Mouse (Mus musculus) adrenal gland, postnatal 25 days (tissue): ENCODE results near the gene Sgcd. TPM values are rescaled to one million over a fixed set of nuclear protein-coding genes. Genes with fewer than 3 reads are reported as not detected.

Source experiments
- DNase-seq: peaks from one replicate; pipeline ENCODE4 v3.0.0; 2021; ENCODE audit warnings: mixed read lengths
- total RNA-seq: library from RNA; stranded (reverse); gene quantifications from 2 replicates; pipeline ENCODE4 v1.2.3, GENCODE M21; 2021

Gene Sgcd
- total RNA-seq, 1 experiment from 2014 or later, result 6.6 TPM

DNA sequence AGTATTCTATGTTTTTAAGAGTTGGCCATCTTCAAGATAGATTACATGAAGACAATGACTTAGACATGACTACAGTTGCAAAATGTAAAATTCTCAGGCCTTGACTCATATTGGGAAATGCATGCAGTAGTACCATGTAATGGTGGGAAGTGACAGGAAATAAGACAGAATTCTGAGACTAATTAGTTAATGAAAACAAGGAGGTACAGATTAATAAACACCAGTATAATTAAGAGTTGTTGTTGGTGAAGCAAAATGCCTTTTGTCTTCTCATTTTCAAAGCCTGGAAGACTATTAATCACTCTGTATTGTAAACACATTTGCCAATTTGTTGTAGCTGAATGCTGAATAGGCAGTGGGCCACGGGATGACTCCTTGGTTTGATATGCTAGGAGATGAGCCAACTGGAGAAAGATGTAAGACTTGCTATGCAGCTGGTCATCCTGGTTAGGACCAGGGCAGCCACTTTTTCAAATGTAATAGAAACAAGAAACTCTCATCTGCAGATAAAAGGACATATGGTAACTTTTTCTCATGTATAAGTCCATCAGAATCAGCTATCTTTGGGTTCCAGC lies 983.4 kb downstream of the Sgcd start:
- no peak for DNase-seq

DNA sequence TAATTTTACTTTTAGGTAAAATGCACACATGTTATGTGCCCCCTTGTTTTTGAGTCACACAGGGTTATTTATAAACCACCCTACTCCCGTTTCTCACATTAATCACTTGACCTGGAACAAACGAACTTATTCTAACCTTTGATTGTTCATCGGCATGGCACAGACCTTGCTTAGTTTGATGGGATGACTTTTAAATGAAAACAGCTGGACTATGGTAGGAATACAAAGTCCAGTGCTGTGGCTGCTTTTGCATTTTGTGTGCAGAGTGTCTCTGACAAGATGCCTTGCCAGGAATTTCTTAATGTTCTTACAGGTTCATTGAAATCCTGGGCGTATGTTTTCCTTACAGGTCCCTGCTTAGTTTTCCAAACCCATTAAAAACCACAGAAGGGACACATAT lies 1049.5 kb downstream of the Sgcd start:
- DNase-seq, result no peak

DNA sequence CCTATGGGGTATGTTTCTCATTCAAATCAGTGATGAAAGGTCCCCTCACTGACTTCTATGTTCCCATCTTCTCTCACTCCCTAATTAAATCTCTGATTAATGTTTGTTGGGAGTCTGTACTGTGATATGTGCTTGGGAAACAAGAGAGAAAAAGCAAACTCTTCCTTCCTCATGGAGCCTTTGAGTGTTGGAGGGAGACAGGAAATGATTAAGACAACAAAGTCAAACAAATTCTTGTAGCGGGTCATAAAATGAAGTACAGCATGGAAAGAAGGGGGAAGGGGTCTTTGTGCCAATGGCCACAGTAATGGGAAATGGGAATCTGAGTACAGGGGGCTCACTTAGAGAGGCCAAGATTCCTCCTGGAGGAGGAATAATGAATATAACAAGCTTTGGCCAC lies 1063.8 kb downstream of the Sgcd start:
- no peak for DNase-seq

DNA sequence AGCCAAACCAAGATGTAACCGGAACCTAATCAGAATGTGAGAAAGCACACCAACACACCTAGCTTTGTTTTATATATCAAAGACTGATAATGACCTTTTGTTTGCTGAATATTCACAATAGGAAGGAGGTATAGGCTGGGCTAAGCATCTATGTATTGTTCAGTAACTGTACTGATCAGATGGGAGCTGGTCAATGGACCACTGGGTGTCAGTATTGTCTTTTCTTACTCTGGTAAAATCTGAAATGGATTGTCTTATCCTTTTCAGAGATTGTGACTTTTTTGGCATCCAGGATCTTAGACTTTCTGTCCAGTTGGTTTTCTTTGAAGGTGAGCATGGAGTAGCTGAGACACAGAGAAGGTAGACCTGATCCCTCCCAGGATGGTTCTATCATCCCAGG lies 1068.5 kb downstream of the Sgcd start:
- no peak for DNase-seq

DNA sequence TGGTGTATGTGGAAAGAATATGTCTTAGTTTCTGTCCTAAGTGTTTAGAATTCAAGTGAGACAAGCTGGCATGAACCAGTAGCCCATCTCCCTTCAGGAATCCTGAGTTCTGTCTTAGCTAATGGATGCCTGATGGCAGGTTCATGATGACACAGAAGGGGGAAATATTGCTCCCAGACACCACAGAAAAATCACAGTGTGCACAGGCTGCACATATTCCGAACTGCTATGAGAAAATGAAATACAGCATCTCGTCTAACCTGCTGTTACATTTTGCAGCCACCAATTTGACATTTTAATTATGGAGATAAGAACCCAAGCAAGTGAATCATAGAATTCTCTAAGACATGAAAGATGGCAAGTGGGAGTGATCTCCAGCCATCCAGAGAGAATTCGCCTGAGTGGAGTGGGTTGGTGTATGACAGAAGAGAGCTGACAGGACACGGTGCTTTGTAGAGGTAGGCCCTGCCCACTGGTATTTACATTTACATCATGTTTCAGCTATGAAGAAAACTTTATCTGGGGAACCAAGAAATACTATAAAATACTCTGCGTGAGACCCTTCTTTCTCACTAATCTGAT lies 1076.0 kb downstream of the Sgcd start:
- DNase-seq, result no peak

DNA sequence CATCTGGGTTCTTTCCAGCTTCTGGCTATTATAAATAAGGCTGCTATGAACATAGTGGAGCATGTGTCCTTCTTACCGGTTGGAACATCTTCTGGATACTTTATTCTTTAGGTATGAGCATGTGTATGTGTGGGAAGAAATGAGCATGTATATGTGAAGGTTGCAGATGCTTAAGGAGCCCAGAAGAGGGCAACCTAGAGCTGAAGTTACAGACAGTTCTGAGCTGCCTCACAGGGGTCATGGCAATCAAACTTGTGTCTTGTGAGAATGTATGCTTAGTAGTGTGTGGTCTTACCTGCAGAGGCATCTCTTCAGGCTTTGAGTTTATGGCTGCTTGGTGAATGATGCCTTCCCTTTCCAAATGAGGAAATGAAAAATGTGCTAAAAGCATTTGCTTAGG lies 1084.5 kb downstream of the Sgcd start:
- DNase-seq, result no peak

DNA sequence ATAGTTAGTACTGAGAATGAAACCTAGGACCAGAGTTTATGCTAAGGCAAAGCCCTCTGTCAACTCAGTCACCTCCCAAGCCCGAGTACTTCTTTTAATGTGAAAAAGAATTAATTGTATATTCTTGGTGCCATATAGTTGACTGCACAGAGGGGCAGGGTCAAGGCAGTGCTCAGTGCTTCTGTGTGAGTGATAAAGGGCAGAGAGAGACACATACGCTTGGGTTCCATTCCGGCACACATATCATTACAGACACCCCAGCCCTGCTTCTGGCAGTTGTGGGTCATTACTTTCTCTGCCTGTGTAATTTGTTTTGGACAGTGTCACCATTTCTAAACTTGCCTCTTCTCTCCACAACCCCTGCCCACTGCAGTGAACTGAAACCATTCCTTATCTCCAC lies 1099.7 kb downstream of the Sgcd start:
- no peak for DNase-seq

DNA sequence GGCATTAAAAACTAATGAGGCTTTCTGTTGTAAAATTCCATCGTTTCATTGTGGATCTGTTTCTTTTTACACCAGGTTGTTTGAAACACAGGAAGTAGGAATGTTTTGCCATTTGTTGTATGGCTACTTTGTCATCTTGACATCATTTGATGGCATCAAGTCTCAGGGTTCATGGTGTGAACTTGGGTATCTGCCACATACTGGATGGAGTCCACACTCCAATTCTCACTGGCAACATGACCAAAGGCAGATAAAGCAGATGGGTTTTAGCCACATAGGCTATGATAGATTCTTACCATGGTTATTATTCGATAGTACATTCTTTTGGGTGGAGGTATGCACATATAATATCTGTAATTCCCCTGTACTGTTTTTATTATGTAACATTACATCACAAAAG lies 1106.3 kb downstream of the Sgcd start:
- DNase-seq, result no peak

DNA sequence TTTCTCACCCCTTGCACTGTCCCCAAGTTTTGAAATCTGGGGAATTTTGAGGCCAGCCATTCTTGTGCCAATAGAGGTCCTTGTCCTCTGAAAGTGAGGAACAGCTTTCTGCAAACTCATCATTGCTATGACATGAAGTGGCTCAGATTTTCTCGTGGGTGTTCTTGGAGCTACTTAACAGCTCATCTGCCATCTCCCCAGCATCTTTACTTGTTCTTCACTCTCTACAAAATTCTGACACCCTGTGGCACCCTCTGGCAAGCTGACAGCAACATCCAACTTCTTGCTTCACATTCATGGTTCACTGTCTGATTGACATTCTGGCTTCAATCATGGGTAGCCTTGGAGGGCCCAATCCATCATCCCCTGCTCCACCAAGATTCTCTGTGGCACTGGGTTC lies 1113.0 kb downstream of the Sgcd start:
- DNase-seq, result no peak

DNA sequence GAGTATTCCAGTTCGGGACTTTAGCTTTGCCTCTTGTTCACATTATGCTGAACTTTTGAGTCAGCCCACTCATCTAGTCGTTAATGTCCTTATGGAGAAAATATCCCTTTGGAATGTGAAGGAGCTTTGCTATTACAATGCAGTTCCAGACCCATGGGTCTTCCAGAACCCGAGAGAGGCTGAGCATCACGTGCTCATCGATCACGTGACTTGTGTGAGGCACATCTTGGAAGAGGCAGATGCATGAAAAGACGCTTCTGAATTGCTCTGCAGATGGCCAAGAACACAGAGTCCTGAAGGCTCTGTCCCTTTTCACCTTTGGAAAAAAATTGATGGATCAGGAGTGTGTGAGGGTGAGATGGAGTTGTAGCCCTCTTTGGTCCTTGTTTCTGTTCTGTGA lies 1120.2 kb downstream of the Sgcd start:
- no peak for DNase-seq

DNA sequence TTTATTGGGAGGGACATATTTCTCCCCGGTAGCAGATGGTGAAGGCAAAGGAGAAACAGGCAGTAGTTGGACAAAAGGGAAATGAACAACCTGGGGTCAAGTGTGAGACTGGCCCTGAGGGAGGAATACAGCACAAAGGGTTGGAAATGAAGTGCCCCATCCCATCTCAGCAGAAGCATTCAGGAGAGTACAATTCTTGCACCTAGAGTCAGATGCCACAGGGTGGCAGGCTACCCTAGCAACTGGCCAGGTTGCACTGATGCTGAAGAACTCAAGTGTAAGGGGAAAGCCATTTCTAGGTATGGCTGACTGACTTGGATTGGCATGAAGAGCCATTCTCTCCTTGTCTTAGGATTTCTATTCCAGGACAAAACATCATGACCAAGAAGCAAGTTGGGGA lies 1124.0 kb downstream of the Sgcd start:
- peak; percentile 12 for DNase-seq

DNA sequence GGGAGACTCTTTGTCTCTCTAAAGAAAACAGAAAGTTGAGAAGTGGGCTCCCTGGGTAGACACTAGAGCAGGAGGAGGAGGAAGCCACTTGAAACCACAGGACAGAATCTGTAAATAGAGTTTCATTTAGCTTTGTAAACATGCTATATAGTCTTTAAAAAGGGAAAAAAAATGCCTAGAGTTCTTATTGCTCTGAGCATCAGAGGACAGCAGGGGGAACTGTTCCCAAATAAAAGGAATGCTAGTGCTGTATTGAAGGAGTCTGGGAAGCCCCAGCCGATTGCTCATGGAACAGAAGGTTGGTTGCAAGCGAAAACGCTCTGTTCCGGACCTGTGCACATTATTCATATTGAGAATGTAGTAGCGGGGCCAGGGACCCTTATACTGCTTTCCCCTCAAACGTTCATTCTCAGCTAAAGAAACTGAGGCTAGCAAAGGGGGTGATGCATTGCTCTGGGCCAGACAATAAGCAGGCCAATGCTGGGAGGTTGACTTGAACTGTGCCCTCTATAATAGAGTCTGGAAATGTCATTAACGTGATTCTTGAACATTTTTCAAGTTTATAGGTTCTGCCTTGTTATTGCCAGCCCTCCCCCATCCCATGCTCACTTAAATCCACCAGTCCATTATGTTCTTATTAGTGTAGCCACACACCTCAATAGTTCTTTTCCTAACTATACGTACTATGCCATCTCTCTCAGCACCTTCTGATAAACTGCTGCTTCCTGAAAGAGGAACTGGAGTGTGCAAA lies 1140.4 kb downstream of the Sgcd start:
- DNase-seq, result no peak

DNA sequence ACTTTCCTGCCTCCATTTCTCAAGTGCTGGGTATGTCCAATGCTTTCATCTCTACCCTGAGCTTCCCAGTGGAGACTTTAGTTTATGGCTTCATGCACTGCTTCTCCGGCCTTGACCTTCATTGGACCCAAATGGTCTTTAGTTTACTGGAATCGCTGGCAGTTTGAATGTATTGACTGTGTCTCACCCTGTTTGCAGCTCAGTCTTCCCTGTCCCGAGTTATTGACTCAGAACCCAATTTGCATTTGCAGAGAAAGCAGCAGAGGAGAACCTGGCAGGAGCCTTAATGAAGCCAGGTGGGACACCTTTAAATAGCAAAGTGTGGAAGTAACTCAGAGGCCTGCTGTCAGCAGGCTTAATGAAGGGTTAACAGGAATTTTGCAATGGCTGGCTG lies 1140.9 kb downstream of the Sgcd start:
- no peak for DNase-seq

DNA sequence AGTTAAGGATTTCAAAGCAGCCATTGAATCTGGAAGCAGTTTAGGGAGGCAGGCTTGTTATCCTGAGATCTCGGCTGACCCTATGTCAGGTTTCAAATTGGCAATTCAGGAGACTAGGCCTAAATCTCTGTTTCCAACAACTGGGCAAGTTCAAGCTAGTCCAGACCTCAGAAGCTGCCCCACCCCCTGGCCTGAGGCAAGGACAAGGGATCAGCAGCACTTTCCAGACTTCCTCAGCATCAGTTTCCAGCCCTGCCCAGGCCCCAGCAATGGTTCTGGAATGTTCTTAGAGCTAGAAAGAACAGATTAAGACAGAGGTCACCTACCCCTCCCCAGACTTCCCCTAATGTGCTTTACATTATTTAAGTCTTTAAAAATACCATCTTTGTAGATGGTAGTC lies 1142.1 kb downstream of the Sgcd start:
- no peak for DNase-seq
